Comparison of ENCODE assay signal across 8 mouse cellular contexts in the genomic region with DNA sequence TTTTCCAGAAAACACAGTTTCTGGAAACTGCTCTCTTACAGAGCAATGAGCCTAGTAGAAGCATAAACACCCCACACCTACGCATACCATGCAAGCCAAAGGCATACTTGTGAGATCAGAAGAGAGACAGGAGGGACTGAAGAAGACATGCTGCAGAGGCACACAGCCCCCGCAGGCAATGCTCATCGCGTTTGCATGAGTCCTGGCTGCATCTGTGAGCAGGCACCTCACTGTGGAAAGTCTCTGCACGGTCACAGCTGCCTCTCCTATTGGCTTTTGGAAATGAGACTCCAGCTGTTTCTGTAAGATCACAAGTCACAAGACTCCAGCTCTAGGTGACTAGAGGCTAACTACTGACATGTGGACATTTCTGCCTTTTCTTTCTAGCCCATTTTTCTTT. TPM values are rescaled to one million over a fixed set of nuclear protein-coding genes. Genes with fewer than 3 reads are reported as not detected.
DNase-seq lines count a peak whose midpoint lies in the region; ATAC-seq and TF ChIP-seq lines count a peak whose summit lies in the region.
"Had no signal": no experiment of that assay in that cellular context is flagged by ENCODE, and none has a peak within 500 bp of the region (broad histone marks: within the 10 kb centered on the region; RNA-seq: fewer than 3 reads in every experiment).

No protein-coding gene starts in this region.

- no peaks in the 10 kb centered on the region for H3K36me3 ChIP-seq in lung, embryonic 14.5 days (ENCODE audit: insufficient read depth)
- H3K36me3 ChIP-seq in lung, postnatal 0 days (ENCODE audit: insufficient read depth, low read length): no peaks in the 10 kb centered on the region

- H3K4me1 ChIP-seq in lung, embryonic 14.5 days (ENCODE audit: insufficient read depth): no peaks in the 10 kb centered on the region
- H3K4me1 ChIP-seq in lung, postnatal 0 days (ENCODE audit: insufficient read depth, low read depth, low read length): no peaks in the 10 kb centered on the region

- ATAC-seq in lung, embryonic 14.5 days (ENCODE audit: insufficient read depth): no peak
- ATAC-seq in lung, postnatal 0 days: no peak

- H3K4me3 ChIP-seq in lung, embryonic 14.5 days (ENCODE audit: low read depth, low read length): no peak overlapping the region
- no peak overlapping the region for H3K4me3 ChIP-seq in lung, postnatal 0 days (ENCODE audit: low read depth, low read length)

- 12% methylated on average over 5 of the region's 5 CpGs for whole genome bisulfite sequencing in lung, embryonic 14.5 days
- WGBS in lung, postnatal 0 days: 13% methylated on average over 5 of the region's 5 CpGs

- H3K4me2 ChIP-seq in lung, embryonic 14.5 days: no peak overlapping the region
- H3K4me2 ChIP-seq in lung, postnatal 0 days (replicated peaks; ENCODE audit: low read depth, low read length): no peak overlapping the region

- H3K27ac ChIP-seq in lung, embryonic 14.5 days (ENCODE audit: low read depth): no peak overlapping the region
- no peak overlapping the region for H3K27ac ChIP-seq in lung, postnatal 0 days (ENCODE audit: low read length)

- TF ChIP-seq CTCF in lung, embryonic 14.5 days (IDR thresholded peaks at IDR 0.05; ENCODE audit: low read depth): no peak
- TF ChIP-seq CTCF in lung, postnatal 0 days (IDR thresholded peaks at IDR 0.05): no peak

- DNase-seq in lung, embryonic 14.5 days: peak; percentile 19
- no peak for DNase-seq in lung, postnatal 0 days (ENCODE audit: low spot score)
- DNase-seq in ZHBTc4 (ENCODE audit: low read depth, low spot score): peak; percentile 70
- peak; percentile 62 for DNase-seq in layer of hippocampus, adult 9-11 months
- peak; percentile 26 for DNase-seq in right cerebral cortex, postnatal 14 days
- no peak for DNase-seq in adrenal gland, postnatal 10 days
- no peak for DNase-seq in lung, postnatal 14 days
- DNase-seq: cerebellum, postnatal 36 days had no signal

- no peak overlapping the region for H3K9ac ChIP-seq in lung, embryonic 14.5 days
- H3K9ac ChIP-seq in lung, postnatal 0 days (replicated peaks; ENCODE audit: low read depth): no peak overlapping the region

- no peaks in the 10 kb centered on the region for H3K27me3 ChIP-seq in lung, embryonic 14.5 days (ENCODE audit: insufficient read depth, low read length)
- H3K27me3 ChIP-seq in lung, postnatal 0 days (replicated peaks; ENCODE audit: insufficient read depth, low read length): no peaks in the 10 kb centered on the region

- TF ChIP-seq EP300 in lung, postnatal 0 days (IDR thresholded peaks at IDR 0.05): no peak

- no peaks in the 10 kb centered on the region for H3K9me3 ChIP-seq in lung, embryonic 14.5 days (ENCODE audit: low read depth, low read length)
- no peaks in the 10 kb centered on the region for H3K9me3 ChIP-seq in lung, postnatal 0 days (ENCODE audit: low read length)

RNA-seq across cellular contexts. Expression of a gene that starts 11.9 kb away (rescaled TPM):
- 23.5 and 25.5 TPM in 2 replicates for polyA plus RNA-seq in lung, embryonic 14.5 days (2014; fragmentation: Nextera tagmentation; extraction: Ambion mirVana)
- 13.3 and 13.8 TPM in 2 replicates for polyA plus RNA-seq in lung, postnatal 0 days (2015; fragmentation: Nextera tagmentation; extraction: Ambion mirVana)
- 1 to 10 TPM in 1 of 2 experiments, not detected in 1; 2.6 TPM for total RNA-seq in adrenal gland, postnatal 10 days (2021)

RNA-seq across cellular contexts. Expression of a gene that starts 19.6 kb away (rescaled TPM):
- not detected in 2 replicates for polyA plus RNA-seq in lung, embryonic 14.5 days (2014; fragmentation: Nextera tagmentation; extraction: Ambion mirVana)
- polyA plus RNA-seq in lung, postnatal 0 days (2015; fragmentation: Nextera tagmentation; extraction: Ambion mirVana): not detected in 2 replicates
- not detected for total RNA-seq in adrenal gland, postnatal 10 days (2021)

RNA-seq across cellular contexts. Expression of a gene that starts 19.7 kb away (rescaled TPM):
- not detected in 2 replicates for polyA plus RNA-seq in lung, embryonic 14.5 days (2014; fragmentation: Nextera tagmentation; extraction: Ambion mirVana)
- polyA plus RNA-seq in lung, postnatal 0 days (2015; fragmentation: Nextera tagmentation; extraction: Ambion mirVana): not detected in 2 replicates
- not detected for total RNA-seq in adrenal gland, postnatal 10 days (2021)

RNA-seq across cellular contexts. Expression of a gene that starts 34.0 kb away (rescaled TPM):
- 3,015 and 3,069 TPM in 2 replicates for polyA plus RNA-seq in lung, embryonic 14.5 days (2014; fragmentation: Nextera tagmentation; extraction: Ambion mirVana)
- polyA plus RNA-seq in lung, postnatal 0 days (2015; fragmentation: Nextera tagmentation; extraction: Ambion mirVana): 2,947 and 3,302 TPM in 2 replicates
- 1,000 to 10,000 TPM; 1,109 to 1,195 TPM for total RNA-seq in adrenal gland, postnatal 10 days (2021)

RNA-seq across cellular contexts. Expression of a gene that starts 47.0 kb away (rescaled TPM):
- polyA plus RNA-seq in lung, embryonic 14.5 days (2014; fragmentation: Nextera tagmentation; extraction: Ambion mirVana): 0.16 and 0.24 TPM in 2 replicates
- 3.2 and 4.3 TPM in 2 replicates for polyA plus RNA-seq in lung, postnatal 0 days (2015; fragmentation: Nextera tagmentation; extraction: Ambion mirVana)
- 1 to 10 TPM; 9.6 to 9.8 TPM for total RNA-seq in adrenal gland, postnatal 10 days (2021)

Comparison
In these comparisons a context has a peak if more than half of its experiments do, and no peak if none do; other contexts are left out.
1. DNase-seq: peak in lung, embryonic 14.5 days (single experiment), ZHBTc4 (single experiment), layer of hippocampus, adult 9-11 months (single experiment) and right cerebral cortex, postnatal 14 days (single experiment); none in lung, postnatal 0 days (single experiment), adrenal gland, postnatal 10 days (single experiment) and lung, postnatal 14 days (single experiment).